Mouse (Mus musculus) stomach, embryonic 16.5 days (tissue): Measurements from ENCODE around the gene Dner. TPM values are rescaled to one million over a fixed set of nuclear protein-coding genes. Genes with fewer than 3 reads are reported as not detected.

Experiments used
- ATAC-seq: fragments of 200-750 bp; cut with Nextera tagmentation; 2 replicates; pipeline ENCODE4 v1.8.0; 2017; ENCODE audit warnings: moderate number of reproducible peaks, moderate TSS enrichment; ENCODE audit not compliant: insufficient read depth, low FRiP score
- H3K27ac ChIP-seq: fragments of 300-500 bp; sonication (generic); 2 replicates; pipeline ENCODE4 v1.5.1; 2014; ENCODE audit warnings: low read length
- H3K27me3 ChIP-seq: fragments of 300-500 bp; sonication (generic); 2 replicates; pipeline ENCODE4 v1.6.1; 2014; ENCODE audit warnings: low read length, control low read depth, mixed read lengths; ENCODE audit not compliant: control insufficient read depth, insufficient read depth
- H3K36me3 ChIP-seq: fragments of 300-500 bp; sonication (generic); 2 replicates; pipeline ENCODE4 v1.6.1; 2014; ENCODE audit warnings: low read length; ENCODE audit not compliant: control insufficient read depth, insufficient read depth
- H3K4me1 ChIP-seq: fragments of 300-500 bp; sonication (generic); 2 replicates; pipeline ENCODE4 v1.6.1; 2014; ENCODE audit warnings: low read length, control low read depth, mixed read lengths; ENCODE audit not compliant: control insufficient read depth, insufficient read depth
- H3K4me2 ChIP-seq: fragments of 300-500 bp; sonication (generic); 2 replicates; pipeline ENCODE4 v1.6.1; 2014; ENCODE audit warnings: low read depth, low read length, mixed read lengths
- H3K4me3 ChIP-seq: fragments of 300-500 bp; sonication (generic); replicated peaks from 2 replicates; pipeline ENCODE4 v1.5.1; 2014; ENCODE audit warnings: mild to moderate bottlenecking, low read length
- H3K9ac ChIP-seq: fragments of 300-500 bp; sonication (generic); 2 replicates; pipeline ENCODE4 v1.6.1; 2014; ENCODE audit warnings: low read length
- H3K9me3 ChIP-seq: fragments of 300-500 bp; sonication (generic); replicated peaks from 2 replicates; pipeline ENCODE4 v1.6.1; 2016; ENCODE audit warnings: low read length, control low read depth; ENCODE audit not compliant: control insufficient read depth
- WGBS: fragments of 180-500 bp; shearing (Covaris S2); extraction: QIAGEN DNeasy Blood & Tissue Kit; methylation state at CpG from one replicate; pipeline ENCODE4 v1.1.7; 2014; 5-methylcytosine and 5-hydroxymethylcytosine counted together
- polyA plus RNA-seq: library from polyadenylated mRNA; unstranded; fragments of >200 nt; fragmentation: Nextera tagmentation; extraction: Ambion mirVana; gene quantifications from 2 replicates; pipeline ENCODE4 v1.2.1, GENCODE M21; 2015

Dner gene
- polyA plus RNA-seq = 3.2 and 3.7 TPM in 2 replicates

DNA sequence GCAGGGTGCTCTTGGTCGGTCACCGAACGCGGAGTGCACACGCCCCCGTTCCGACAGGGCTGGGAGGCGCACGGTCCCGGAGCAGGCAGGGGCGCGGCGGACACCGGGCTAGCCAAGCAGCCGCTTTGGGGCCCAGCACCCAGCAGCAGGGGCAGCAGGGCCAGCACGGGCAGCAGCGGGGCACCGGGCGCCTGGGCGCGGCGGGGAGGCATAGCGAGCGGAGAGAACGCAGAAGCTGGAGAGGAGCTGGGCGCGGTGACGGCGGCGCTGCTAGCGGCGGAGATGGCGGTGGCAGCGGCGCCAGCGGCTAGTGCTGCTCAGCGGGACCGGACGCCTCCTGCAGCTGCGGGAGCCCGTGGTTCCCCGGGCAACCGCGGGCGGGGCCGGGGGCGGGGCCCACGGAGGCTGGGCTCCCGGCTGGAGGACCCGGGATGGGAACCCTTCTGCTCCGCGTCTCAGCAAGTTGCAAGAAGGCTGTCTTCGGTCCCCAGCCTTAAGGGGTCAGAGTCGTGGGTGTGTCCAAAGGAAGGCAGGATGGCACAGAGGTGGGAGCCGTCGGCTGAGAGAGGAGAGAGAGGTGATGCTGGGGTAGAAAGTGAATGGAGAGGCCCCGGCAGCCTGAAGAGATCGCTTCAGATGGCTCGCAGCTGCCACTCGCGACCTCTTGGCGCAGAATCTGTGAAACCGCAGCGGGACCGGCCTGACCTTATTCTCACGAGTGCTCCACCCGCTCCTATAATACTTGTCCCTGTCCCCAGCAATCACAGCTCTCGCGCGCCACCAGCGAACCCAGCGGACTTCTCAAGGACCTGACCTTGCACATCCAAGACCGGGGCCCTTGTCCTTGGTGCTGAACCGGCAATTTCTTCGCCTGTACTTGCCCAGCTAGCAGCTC lies at the start of gene Dner:
Gene Dner, minus strand, starts transcription at position 705 of the 895 bp plus-strand sequence.
- WGBS = under 1% methylated on average over 62 of the region's 75 CpGs
- H3K4me3 ChIP-seq = peak within 1 kb of the TSS; percentile 48
- H3K4me1 ChIP-seq = peaks cover 3% of the 10 kb centered on the region; the same call in 1 of the 2 replicates
- ATAC-seq = peak; percentile 84
- no peak within 1 kb of the TSS for H3K27ac ChIP-seq
- H3K4me2 ChIP-seq = peak within 1 kb of the TSS; percentile 84
- no peaks in the 10 kb centered on the region for H3K9me3 ChIP-seq
- no peaks in the 10 kb centered on the region for H3K36me3 ChIP-seq
- peak within 1 kb of the TSS; percentile 21; the same call in 1 of the 2 replicates for H3K9ac ChIP-seq
- peaks cover 24% of the 10 kb centered on the region for H3K27me3 ChIP-seq

DNA sequence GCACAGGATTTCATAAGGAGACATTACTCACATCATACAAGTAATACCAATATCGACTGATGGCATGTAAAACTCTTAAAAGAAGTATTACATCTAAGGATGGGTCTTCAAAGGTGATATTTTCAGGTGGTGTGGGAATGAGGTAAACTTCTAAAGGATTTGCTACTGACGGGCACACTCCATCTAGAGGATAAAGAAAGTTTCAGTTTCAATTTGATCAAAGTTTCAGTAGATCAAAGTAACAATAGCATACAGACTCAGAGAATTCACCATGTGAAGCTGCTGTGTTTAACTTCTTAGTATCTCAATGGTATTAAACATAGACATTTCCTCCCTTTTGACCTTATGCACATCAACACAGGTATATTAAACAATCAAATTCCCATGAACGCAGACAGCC lies 46.1 kb upstream of the Dner start:
- H3K4me1 ChIP-seq = no peaks in the 10 kb centered on the region
- no peak overlapping the region for H3K9ac ChIP-seq
- no peak overlapping the region for H3K4me2 ChIP-seq
- peaks cover 10% of the 10 kb centered on the region for H3K36me3 ChIP-seq
- H3K9me3 ChIP-seq = no peaks in the 10 kb centered on the region
- WGBS = 90% methylated on average over 3 of the region's 3 CpGs
- H3K4me3 ChIP-seq = no peak overlapping the region
- H3K27ac ChIP-seq = no peak overlapping the region
- ATAC-seq = no peak
- H3K27me3 ChIP-seq = no peaks in the 10 kb centered on the region

GRCm38 (mm10) chr1:84740080-84740479 lies 44.1 kb upstream of the Dner start:
- ATAC-seq = no peak
- WGBS = 82% methylated on average over 1 of the region's 1 CpGs

GRCm38 (mm10) chr1:84737097-84737496 lies 41.1 kb upstream of the Dner start:
- 52% methylated on average over 1 of the region's 1 CpGs for WGBS
- Histone ChIP-seq H3K9ac (no peak overlapping the region), H3K4me3 (no peak overlapping the region), H3K4me2 (no peak overlapping the region), H3K27ac (no peak overlapping the region), H3K36me3 (peaks cover 7% of the 10 kb centered on the region), H3K4me1 (no peaks in the 10 kb centered on the region), H3K27me3 (no peaks in the 10 kb centered on the region), H3K9me3 (no peaks in the 10 kb centered on the region)
- no peak for ATAC-seq

More at GRCm38 (mm10) chr1:84740080-84740479, 44.1 kb upstream of the Dner start:
- Histone ChIP-seq H3K4me2 (no peak overlapping the region), H3K9me3 (no peaks in the 10 kb centered on the region), H3K27ac (no peak overlapping the region), H3K9ac (no peak overlapping the region), H3K4me3 (no peak overlapping the region), H3K36me3 (peaks cover 7% of the 10 kb centered on the region), H3K27me3 (no peaks in the 10 kb centered on the region), H3K4me1 (no peaks in the 10 kb centered on the region)

DNA sequence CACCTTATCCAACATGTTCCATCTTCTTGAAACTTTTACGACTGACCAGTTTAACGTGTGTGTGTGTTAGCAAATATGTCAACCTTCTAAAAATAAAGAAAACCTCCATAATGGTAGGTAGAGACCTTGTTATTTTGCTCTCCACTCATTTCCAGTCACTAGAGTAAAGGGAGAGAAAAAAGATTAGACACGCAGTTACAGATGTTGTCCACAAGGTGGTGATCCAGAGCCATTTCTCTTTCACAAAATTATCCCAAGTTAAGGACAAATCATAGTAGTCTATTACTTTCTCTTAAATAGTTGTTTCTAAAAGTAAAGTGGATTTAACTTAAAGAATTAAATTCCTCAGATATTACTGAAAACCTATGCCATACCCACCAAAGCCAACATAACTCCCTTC lies 37.8 kb upstream of the Dner start:
- Histone ChIP-seq H3K4me1 (no peaks in the 10 kb centered on the region), H3K9me3 (no peaks in the 10 kb centered on the region), H3K9ac (no peak overlapping the region), H3K4me2 (no peak overlapping the region), H3K27ac (no peak overlapping the region), H3K27me3 (no peaks in the 10 kb centered on the region), H3K36me3 (peaks cover 5% of the 10 kb centered on the region; the same call in 1 of the 2 replicates), H3K4me3 (no peak overlapping the region)
- no peak for ATAC-seq
- 62% methylated on average over 3 of the region's 3 CpGs for WGBS

- Histone ChIP-seq H3K27ac (no peak overlapping the region), H3K9ac (no peak overlapping the region), H3K27me3 (no peaks in the 10 kb centered on the region), H3K4me1 (no peaks in the 10 kb centered on the region), H3K36me3 (peaks cover 10% of the 10 kb centered on the region; the same call in 1 of the 2 replicates), H3K4me2 (no peak overlapping the region), H3K9me3 (no peaks in the 10 kb centered on the region), H3K4me3 (no peak overlapping the region)
- no peak for ATAC-seq
- WGBS = 86% methylated on average over 1 of the region's 1 CpGs
These were observed 35.7 kb upstream of the Dner start for GRCm38 (mm10) chr1:84731763-84732162.

DNA sequence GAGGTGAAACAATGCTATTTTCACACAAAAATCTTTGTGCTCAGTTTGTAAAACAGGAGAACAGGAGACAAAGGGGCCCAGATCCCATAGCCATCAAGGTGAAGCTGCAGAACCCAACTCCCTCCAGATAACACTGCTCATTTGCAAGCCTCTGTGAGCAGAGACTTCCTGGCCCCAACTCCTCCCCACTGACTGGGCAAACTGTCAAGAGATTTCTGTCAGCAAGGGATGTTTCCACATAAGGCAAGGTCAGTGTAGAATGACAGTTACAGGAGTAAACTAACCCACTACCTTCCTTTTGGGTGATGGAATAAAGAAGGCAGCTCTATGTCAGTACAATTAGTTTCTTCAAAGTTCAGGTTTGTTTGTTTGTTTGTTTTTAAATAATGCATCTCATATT lies 26.8 kb upstream of the Dner start:
- no peak for ATAC-seq

DNA sequence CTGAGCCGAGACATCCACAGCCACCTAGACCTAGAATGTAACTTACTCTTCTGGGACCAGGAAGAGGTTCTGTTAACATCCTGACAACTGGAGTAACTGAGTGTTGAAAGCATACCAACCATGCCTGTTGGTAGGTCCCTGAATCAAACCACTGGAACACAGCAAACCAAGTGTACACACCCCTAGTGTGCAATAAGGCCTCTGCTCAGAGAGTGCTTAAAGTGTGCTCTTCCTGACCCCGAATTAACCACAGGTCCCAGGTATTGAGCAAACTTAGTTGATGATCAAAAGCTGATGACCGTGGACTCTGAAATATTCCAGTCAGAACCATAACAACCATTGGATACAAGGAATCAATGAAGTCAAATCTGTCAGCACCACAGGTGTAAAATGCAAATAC lies 26.4 kb upstream of the Dner start:
- Histone ChIP-seq H3K27ac (no peak overlapping the region), H3K36me3 (peaks cover 12% of the 10 kb centered on the region), H3K4me3 (no peak overlapping the region), H3K27me3 (no peaks in the 10 kb centered on the region), H3K4me2 (no peak overlapping the region), H3K9ac (no peak overlapping the region), H3K4me1 (no peaks in the 10 kb centered on the region), H3K9me3 (no peaks in the 10 kb centered on the region)
- 96% methylated on average over 3 of the region's 3 CpGs for WGBS
- ATAC-seq = no peak

More for the DNA sequence above, 26.8 kb upstream of the Dner start:
- Histone ChIP-seq H3K4me2 (no peak overlapping the region), H3K9ac (no peak overlapping the region), H3K36me3 (peaks cover 15% of the 10 kb centered on the region), H3K27ac (no peak overlapping the region), H3K9me3 (no peaks in the 10 kb centered on the region), H3K4me3 (no peak overlapping the region), H3K27me3 (no peaks in the 10 kb centered on the region), H3K4me1 (no peaks in the 10 kb centered on the region)

DNA sequence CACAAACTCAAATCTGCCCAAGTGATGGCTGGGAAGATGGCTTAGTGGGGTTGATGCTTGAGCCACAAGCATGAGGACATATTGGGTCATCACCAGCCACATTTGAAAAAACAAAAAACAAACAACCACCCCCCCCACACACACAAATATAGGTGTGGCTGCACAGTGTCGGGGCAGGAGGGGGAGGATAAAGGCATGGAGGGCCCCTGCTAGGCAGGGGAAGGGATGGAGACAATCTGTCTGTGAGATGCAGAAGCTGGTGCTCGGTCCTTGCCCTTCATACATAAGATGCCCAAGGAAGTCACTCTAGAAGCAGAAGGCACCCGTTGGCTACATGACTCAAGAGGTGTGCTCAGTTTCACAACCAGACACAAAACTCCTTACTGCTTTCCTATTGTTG lies 25.9 kb upstream of the Dner start:
- H3K36me3 ChIP-seq = peaks cover 12% of the 10 kb centered on the region
- no peak overlapping the region for H3K9ac ChIP-seq
- no peaks in the 10 kb centered on the region for H3K9me3 ChIP-seq
- H3K4me2 ChIP-seq = no peak overlapping the region
- H3K27ac ChIP-seq = no peak overlapping the region
- no peaks in the 10 kb centered on the region for H3K4me1 ChIP-seq
- no peak overlapping the region for H3K4me3 ChIP-seq
- no peaks in the 10 kb centered on the region for H3K27me3 ChIP-seq
- 81% methylated on average over 3 of the region's 3 CpGs for WGBS
- no peak for ATAC-seq
